Mouse (Mus musculus) limb, embryonic 14.5 days (tissue): Measurements from ENCODE around the gene Fgfr2. TPM values are rescaled to one million over a fixed set of nuclear protein-coding genes. Genes with fewer than 3 reads are reported as not detected.

ENCODE experiments used
- ATAC-seq: fragments of 200-750 bp; cut with Nextera tagmentation; 2 replicates; pipeline ENCODE4 v1.8.0; 2017; ENCODE audit warnings: low read depth, moderate number of reproducible peaks, moderate TSS enrichment; ENCODE audit not compliant: low FRiP score
- DNase-seq: peaks from one replicate; pipeline ENCODE4 v3.0.0-alpha.2; 2015; ENCODE audit warnings: low spot score
- H3K27ac ChIP-seq: fragments of 300-500 bp; sonication (generic); replicated peaks from 2 replicates; pipeline ENCODE4 v1.5.1; 2014; ENCODE audit warnings: low read depth, mild to moderate bottlenecking, low read length, moderate library complexity, mixed read lengths
- H3K27me3 ChIP-seq: fragments of 300-500 bp; sonication (generic); 2 replicates; pipeline ENCODE4 v1.6.1; 2014; ENCODE audit warnings: low read length, mixed read lengths; ENCODE audit not compliant: control insufficient read depth, insufficient read depth
- H3K36me3 ChIP-seq: fragments of 300-500 bp; sonication (generic); 2 replicates; pipeline ENCODE4 v1.6.1; 2014; ENCODE audit warnings: mild to moderate bottlenecking, low read length, moderate library complexity, mixed read lengths; ENCODE audit not compliant: control insufficient read depth, insufficient read depth
- H3K4me1 ChIP-seq: fragments of 300-500 bp; sonication (generic); 2 replicates; pipeline ENCODE4 v1.6.1; 2014; ENCODE audit warnings: antibody characterized with exemption, low read length, mixed read lengths; ENCODE audit not compliant: control insufficient read depth, insufficient read depth
- H3K4me2 ChIP-seq: fragments of 300-500 bp; sonication (generic); replicated peaks from 2 replicates; pipeline ENCODE4 v1.6.1; 2014; ENCODE audit warnings: low read depth, mild to moderate bottlenecking, low read length, moderate library complexity; ENCODE audit not compliant: severe bottlenecking
- H3K4me3 ChIP-seq: fragments of 300-500 bp; sonication (generic); replicated peaks from 2 replicates; pipeline ENCODE4 v1.5.1; 2014; ENCODE audit warnings: low read length
- H3K9ac ChIP-seq: fragments of 300-500 bp; sonication (generic); 2 replicates; pipeline ENCODE4 v1.6.1; 2014; ENCODE audit warnings: mild to moderate bottlenecking, low read depth, low read length, moderate library complexity; ENCODE audit not compliant: severe bottlenecking
- H3K9me3 ChIP-seq: fragments of 300-500 bp; sonication (generic); 2 replicates; pipeline ENCODE4 v1.6.1; 2016; ENCODE audit warnings: low read length; ENCODE audit not compliant: control insufficient read depth
- POLR2A ChIP-seq: fragments of 200-500 bp; IDR thresholded peaks from 2 replicates; pipeline ENCODE4 v1.8.0; 2012; ENCODE audit warnings: inconsistent platforms, mild to moderate bottlenecking, moderate library complexity, borderline replicate concordance; ENCODE audit not compliant: insufficient read depth, insufficient read length; ENCODE audit errors: extremely low read depth
- WGBS: fragments of 180-500 bp; shearing (Covaris S2); extraction: QIAGEN DNeasy Blood & Tissue Kit; methylation state at CpG from one replicate; pipeline ENCODE4 v1.1.7; 2014; 5-methylcytosine and 5-hydroxymethylcytosine counted together
- polyA plus RNA-seq, 2 experiments: library from polyadenylated mRNA; depleted of rRNA in 1 of 2; stranded (reverse) in 1 of 2; unstranded in 1 of 2; fragments of >200 nt; fragmentation: Nextera tagmentation in 1 of 2; extraction: Ambion mirVana in 1 of 2; gene quantifications; 2 replicates each; pipeline versions ENCODE4 v1.2.1 to v1.2.3; 2012 to 2014

Fgfr2 gene
- polyA plus RNA-seq, 2 experiments, result 131 to 133 TPM

- ATAC-seq (no peak), DNase-seq (no peak)
- no peak for TF ChIP-seq POLR2A
Observed at GRCm38 (mm10) chr7:132976079-132976478, 147.1 kb downstream of the Fgfr2 start.

GRCm38 (mm10) chr7:132972079-132972478, 151.1 kb downstream of the Fgfr2 start:
- ATAC-seq (no peak), DNase-seq (no peak)
- no peak for TF ChIP-seq POLR2A
- Histone ChIP-seq H3K4me3 (no peak overlapping the region), H3K4me1 (no peaks in the 10 kb centered on the region), H3K4me2 (no peak overlapping the region), H3K27me3 (no peaks in the 10 kb centered on the region), H3K9me3 (no peaks in the 10 kb centered on the region), H3K9ac (no peak overlapping the region), H3K36me3 (peaks cover 42% of the 10 kb centered on the region), H3K27ac (no peak overlapping the region)
- 84% methylated on average over 2 of the region's 2 CpGs for WGBS

More at GRCm38 (mm10) chr7:132976079-132976478, 147.1 kb downstream of the Fgfr2 start:
- Histone ChIP-seq H3K27ac (no peak overlapping the region), H3K4me3 (no peak overlapping the region), H3K4me2 (no peak overlapping the region), H3K9me3 (no peaks in the 10 kb centered on the region), H3K36me3 (peaks cover 39% of the 10 kb centered on the region), H3K27me3 (no peaks in the 10 kb centered on the region), H3K9ac (no peak overlapping the region), H3K4me1 (no peaks in the 10 kb centered on the region)
- 55% methylated on average over 2 of the region's 2 CpGs for WGBS

- Histone ChIP-seq H3K27ac (no peak overlapping the region), H3K4me3 (no peak overlapping the region), H3K4me1 (no peaks in the 10 kb centered on the region), H3K4me2 (no peak overlapping the region), H3K9ac (no peak overlapping the region), H3K9me3 (no peaks in the 10 kb centered on the region), H3K27me3 (no peaks in the 10 kb centered on the region), H3K36me3 (peaks cover 19% of the 10 kb centered on the region)
- ATAC-seq, result no peak
- 83% methylated on average over 2 of the region's 2 CpGs for WGBS
- DNase-seq, result no peak
- no peak for TF ChIP-seq POLR2A
Observed at GRCm38 (mm10) chr7:132965707-132966106, 157.4 kb downstream of the Fgfr2 start.

GRCm38 (mm10) chr7:132964395-132964794, 158.8 kb downstream of the Fgfr2 start:
- H3K27ac ChIP-seq, result no peak overlapping the region
- no peaks in the 10 kb centered on the region for H3K27me3 ChIP-seq
- H3K4me3 ChIP-seq, result no peak overlapping the region
- DNase-seq (no peak), ATAC-seq (no peak)
- no peak for TF ChIP-seq POLR2A
- peaks cover 15% of the 10 kb centered on the region for H3K36me3 ChIP-seq
- H3K9ac ChIP-seq, result no peak overlapping the region
- H3K4me2 ChIP-seq, result no peak overlapping the region
- H3K4me1 ChIP-seq, result no peaks in the 10 kb centered on the region
- no peaks in the 10 kb centered on the region for H3K9me3 ChIP-seq
- 71% methylated on average over 3 of the region's 3 CpGs for whole genome bisulfite sequencing

GRCm38 (mm10) chr7:132950613-132951012, 172.5 kb downstream of the Fgfr2 start:
- Histone ChIP-seq H3K4me3 (no peak overlapping the region), H3K4me1 (no peaks in the 10 kb centered on the region), H3K9ac (no peak overlapping the region), H3K27me3 (no peaks in the 10 kb centered on the region), H3K9me3 (no peaks in the 10 kb centered on the region), H3K36me3 (no peaks in the 10 kb centered on the region), H3K4me2 (no peak overlapping the region), H3K27ac (no peak overlapping the region)
- 84% methylated on average over 3 of the region's 3 CpGs for WGBS
- TF ChIP-seq POLR2A, result no peak
- no peak for ATAC-seq
- DNase-seq, result no peak

GRCm38 (mm10) chr7:132949968-132950367, 173.2 kb downstream of the Fgfr2 start:
- H3K9ac ChIP-seq, result no peak overlapping the region
- H3K9me3 ChIP-seq, result no peaks in the 10 kb centered on the region

More at GRCm38 (mm10) chr7:132949968-132950367, 173.2 kb downstream of the Fgfr2 start:
- ATAC-seq (no peak), DNase-seq (no peak)
- Histone ChIP-seq H3K4me3 (no peak overlapping the region), H3K4me2 (no peak overlapping the region), H3K27me3 (no peaks in the 10 kb centered on the region), H3K27ac (no peak overlapping the region), H3K36me3 (no peaks in the 10 kb centered on the region), H3K4me1 (no peaks in the 10 kb centered on the region)
- no peak for TF ChIP-seq POLR2A
- 89% methylated on average over 4 of the region's 4 CpGs for WGBS
